Mouse (Mus musculus) heart, adult 2 months (tissue): ENCODE measurements around the gene Dab1.

Source experiments
- CTCF ChIP-seq: fragments of 200-600 bp; IDR thresholded peaks from 2 replicates; pipeline ENCODE4 v1.8.1; 2022; ENCODE audit warnings: antibody characterized with exemption, mild to moderate bottlenecking, moderate library complexity
- EP300 ChIP-seq: fragments of 200-500 bp; IDR thresholded peaks from 2 replicates; pipeline ENCODE4 v1.6.1; 2011; ENCODE audit warnings: low read depth, low read length, control low read depth; ENCODE audit not compliant: insufficient read depth
- POLR2A ChIP-seq: fragments of 200-500 bp; IDR thresholded peaks from 2 replicates; pipeline ENCODE4 v1.6.1; 2011; ENCODE audit warnings: mild to moderate bottlenecking, low read depth, low read length, control low read depth; ENCODE audit not compliant: insufficient read depth

GRCm38 (mm10) chr4:104782346-104782745 is 1163.2 kb downstream of the Dab1 start:
- TF ChIP-seq CTCF (no peak), POLR2A (no peak), EP300 (no peak)
